Mouse (Mus musculus) liver, postnatal 0 days (tissue): ENCODE results near the gene Rab34.

Experiments used
- CTCF ChIP-seq: sonication (generic); IDR thresholded peaks from 2 replicates; pipeline ENCODE4 v1.5.1; 2016; ENCODE audit warnings: antibody characterized with exemption, low read depth
- EP300 ChIP-seq: IDR thresholded peaks from 2 replicates; pipeline ENCODE4 v1.6.1; 2016; ENCODE audit warnings: antibody characterized with exemption, low read depth, mild to moderate bottlenecking

- TF ChIP-seq EP300 (no peak), CTCF (peak; percentile 61)
Observed at GRCm38 (mm10) chr11:78172034-78172747, 16.0 kb upstream of the Rab34 start.
